Mouse (Mus musculus) MEL-GATA-1-ER (cell line): ENCODE results near the gene Camta1.

Experiments
- DNase-seq: peaks from one replicate; pipeline ENCODE4 v3.0.0-alpha.2; 2012; ENCODE audit warnings: low read depth; ENCODE audit errors: extremely low read depth

The Camta1 gene

DNA sequence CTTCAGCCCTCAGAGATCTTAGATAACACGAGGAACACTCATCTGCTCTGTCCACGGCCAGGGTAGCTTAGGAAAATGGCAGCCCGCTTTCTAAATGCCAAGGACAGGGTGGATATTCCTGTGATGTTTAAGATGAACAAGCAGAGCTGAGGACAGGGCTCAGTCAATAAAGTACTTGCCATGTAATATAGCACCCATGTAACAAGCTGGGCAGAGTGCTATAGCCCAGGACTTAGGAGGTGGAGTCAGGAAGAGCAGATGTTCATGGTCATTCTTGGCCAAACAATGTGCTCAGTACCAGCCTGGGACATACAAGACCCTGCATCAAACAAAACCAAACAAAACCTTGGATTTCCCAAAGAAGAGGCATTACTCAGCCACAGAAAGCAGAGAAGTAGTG lies 407.6 kb downstream of the Camta1 start:
- DNase-seq: no peak

DNA sequence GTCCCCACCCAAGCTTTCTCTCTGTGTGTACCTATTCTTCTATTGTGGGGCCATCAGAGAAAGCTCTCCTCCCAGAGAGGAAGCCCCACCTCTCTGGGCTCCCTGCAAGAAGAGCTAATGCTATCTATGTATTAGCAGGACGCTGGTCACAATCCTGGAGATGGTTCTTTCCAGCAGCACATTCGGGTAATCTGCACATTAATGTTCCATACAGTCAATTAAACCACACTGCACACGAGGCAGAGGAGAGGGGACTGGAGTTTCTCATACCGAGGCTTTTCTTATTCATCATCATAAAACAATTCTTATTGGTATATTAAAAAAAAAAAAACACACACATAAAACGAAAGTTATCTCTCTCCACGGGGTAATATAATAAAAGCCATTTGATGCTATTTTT lies 409.8 kb downstream of the Camta1 start:
- no peak for DNase-seq

DNA sequence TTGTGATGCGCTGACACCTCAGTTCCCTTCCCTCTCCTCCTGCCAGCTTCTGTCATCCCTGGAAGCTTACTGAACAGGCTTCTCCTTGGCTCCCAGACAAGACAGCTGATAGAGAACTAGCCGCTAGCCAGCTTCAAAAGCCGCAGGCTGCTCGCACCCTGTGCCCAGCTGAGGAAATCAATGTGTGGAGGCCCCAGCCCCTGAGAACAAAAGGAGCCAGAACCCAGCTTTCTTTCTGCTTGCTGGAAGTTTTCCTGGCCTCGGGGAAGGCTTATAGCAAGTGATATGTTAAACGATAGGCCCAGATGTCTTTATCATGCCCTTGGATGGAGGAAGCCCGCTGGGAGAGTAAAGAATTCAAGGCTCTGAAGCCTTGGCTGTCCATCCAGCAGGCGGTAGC lies 411.7 kb downstream of the Camta1 start:
- DNase-seq: no peak

DNA sequence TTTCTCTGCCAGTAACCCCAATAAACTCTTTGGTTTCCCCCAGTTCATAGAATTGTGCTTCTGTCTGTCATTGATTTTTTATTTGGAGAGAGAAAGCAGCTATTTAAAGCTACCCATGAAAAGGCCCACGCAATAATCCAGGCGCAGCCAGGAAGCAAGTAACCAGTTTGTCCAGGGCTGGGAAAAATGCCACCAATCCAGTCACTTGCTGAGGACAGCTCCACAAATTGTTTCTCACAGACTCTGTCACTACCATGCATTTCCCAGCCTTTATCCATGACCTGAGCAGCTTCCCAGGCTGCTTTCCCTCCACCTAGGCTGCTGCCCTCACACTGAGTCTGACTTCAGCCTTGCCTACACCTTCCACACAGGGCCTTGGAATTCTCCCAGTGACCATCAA lies 413.3 kb downstream of the Camta1 start:
- DNase-seq: no peak

DNA sequence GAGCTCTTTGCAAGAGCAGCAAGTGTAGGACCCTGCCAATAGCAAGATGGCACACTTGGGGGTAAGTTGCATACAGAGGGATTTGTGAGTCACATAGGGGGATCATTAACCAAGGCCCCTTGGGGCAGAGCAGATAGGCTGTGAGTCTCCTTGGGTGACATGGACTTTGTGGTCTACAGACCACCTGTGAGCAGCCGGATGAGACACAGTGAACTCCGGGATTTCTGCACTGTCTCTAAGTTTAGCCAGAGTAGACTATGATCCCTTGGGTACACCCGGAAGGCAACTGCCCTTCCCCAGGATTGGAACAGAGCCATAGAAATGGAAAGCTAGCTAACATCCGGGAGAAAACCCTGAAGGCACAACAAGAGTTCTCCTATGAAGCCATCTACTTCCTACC lies 417.0 kb downstream of the Camta1 start:
- no peak for DNase-seq

DNA sequence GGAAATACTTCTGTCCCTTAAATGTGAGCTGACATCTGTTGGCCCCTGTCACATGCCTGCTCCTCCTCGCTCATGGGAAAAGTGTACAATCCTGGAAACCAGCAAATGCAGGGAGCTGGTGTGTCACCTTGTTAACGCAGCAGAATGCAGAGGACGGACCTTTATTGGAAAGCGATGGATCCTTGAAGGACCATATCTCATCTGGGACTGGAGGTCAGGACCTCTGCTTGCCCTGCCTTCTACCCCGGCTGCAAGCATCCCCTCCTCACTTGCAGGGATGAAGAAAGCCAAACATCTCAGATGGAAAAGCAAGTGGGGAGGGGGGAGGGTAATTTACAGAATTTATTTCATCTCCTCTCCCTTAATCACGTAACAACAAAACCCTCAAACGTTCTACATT lies 423.1 kb downstream of the Camta1 start:
- DNase-seq: no peak

DNA sequence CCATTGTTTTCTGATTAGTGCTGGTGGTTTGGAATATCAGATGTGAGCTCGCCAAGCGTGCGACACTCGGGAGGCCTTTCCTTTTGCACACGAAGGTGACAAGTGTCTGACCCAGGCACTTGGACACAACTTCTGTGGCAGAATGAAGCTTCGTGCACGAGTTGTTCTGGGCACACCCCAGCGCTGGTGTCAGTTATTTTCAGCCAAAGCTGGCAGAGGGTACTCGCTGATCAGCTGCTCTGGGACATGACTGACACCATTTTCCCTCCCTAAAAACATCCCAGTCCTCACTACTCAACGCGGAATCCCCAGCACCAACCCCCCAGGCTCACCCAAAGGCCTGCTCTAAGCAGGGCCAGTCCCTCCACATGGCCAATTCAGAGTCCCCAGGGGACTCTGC lies 423.8 kb downstream of the Camta1 start:
- no peak for DNase-seq

DNA sequence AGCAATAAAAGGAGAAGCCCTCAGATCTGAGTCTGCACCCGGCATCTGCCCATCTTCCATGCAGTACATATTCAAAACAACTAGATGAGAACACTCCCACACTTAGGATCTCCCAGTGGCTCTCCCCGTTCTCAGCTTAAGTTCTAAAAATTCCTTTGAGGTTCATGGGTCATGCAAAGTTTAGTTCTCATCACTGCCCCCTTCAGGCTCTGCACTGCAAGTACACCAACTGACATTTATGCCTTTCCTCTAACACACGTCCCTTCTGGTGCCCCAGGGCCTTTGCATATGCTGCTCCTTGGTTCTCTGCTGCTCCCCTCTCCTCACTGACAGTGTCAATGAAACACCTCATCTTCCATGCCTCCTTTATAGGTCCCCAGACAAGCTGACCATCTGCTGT lies 436.5 kb downstream of the Camta1 start:
- no peak for DNase-seq

DNA sequence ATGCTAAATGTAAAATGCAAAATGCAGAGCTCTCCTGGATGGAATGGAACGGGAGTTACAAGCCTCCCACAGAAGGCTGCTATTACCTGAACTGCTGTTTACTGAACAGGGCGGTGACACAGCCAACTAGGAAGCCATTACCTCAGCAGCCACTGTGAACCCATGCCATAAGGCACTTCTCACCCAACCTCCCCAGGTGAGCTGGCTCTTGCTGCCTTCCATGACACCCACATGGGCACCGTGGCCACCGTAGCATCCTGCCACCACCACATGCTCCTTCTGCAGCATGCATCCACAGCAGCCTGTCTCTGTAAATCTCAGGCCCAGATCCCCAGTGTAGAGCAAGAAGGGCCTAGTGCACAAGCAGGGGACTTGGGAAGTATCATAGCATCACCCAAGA lies 438.8 kb downstream of the Camta1 start:
- no peak for DNase-seq

DNA sequence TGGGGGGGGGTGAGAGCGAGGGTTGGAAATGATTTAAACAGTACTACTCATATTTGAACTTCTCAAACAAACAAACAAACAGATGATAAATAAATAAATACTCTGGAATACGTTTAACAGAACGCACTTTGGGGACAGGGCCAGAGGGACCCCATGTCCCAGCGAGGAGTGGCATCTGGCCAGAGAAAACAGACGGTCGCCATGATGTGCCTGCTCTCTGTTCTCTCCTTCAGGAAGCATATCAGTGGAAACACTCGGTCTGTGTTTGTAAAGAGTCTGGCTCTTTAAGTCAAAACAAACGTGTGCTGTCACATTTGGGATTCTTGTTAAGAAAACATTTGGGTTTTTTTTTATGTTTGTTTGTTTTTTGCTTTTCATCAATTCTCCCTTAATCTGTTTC lies 439.3 kb downstream of the Camta1 start:
- DNase-seq: no peak

DNA sequence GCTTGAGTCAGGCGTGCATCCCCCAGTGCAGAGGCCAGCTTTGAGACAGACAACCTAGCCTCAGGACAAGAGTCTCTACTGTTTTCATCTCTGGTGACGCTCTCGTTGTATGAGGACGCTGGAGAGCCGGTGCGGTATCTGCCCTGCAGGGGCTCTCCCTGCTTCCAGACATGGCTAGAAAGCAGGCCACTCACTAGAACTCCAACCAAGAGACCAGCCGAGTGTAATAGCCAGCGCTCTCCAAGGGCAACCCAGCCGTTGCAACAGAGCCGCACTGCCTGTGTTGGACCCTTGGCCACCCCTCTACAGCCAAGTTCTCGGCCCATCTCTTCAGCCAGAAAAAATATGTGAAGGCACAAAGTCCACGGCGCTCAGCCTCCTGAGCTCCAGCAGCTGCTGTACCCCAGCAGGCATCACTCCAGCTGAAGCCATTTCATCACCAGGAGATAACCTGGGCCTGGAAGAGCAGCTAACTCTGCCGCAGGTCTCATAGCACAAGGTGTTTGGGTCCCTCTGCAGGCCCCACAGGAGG lies 443.3 kb downstream of the Camta1 start:
- no peak for DNase-seq

DNA sequence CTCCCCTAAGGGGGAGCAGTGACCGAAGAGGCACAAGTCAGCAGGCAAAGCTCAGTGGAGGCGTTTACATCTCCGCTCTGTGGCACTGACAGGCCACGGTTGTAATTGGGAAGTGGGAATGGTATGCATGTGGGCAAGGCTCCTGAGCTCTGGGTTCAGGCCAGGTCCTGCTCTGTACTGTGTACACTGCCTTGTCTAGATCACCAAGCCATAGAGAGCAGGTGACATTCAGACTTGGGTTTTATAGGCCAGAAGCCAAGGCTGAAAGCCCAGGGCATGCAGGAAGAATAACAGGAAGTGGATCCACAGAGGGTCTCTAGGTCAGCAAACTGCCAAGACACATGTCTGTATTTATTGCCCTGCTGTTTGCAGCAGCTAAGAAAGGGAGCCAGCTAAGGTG lies 445.9 kb downstream of the Camta1 start:
- DNase-seq: no peak

DNA sequence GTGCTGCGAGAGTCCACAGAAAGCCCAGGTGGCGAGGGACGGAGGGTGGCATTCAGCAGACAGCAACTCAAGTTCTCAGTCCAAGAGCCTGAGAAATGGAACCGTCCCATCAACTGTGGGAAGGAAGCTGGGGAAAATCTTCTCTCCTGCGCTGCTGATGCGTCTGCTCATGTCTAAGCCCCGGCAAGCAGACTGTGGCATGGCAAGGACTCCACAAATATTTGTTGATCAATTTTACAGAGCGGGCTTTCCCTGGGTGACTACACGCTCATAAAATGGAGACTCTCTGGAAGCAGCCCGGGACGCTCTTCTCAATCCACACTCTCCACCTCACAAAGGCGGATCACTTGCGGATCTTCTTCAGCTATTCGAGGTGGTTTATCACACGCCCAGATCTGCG lies 446.3 kb downstream of the Camta1 start:
- DNase-seq: no peak

DNA sequence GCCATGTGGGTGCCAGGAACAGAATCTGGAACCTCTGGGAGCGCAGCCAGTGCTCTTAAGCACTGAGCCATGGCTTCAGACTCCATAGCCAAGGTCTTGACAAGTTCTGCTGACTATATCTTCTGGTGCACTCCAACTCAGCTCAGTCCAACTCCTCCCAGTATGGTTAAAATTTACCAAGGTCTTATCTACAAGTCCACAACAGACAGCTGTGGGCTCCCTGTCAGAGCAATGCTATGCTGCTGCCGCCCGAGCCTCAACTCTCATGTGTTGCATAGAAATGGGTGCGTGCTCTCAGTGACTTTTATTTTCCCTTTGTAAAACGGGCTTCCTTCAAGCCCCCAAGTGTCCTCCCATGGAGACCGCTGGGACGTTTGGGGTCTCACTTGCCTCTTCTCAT lies 446.7 kb downstream of the Camta1 start:
- DNase-seq: no peak

DNA sequence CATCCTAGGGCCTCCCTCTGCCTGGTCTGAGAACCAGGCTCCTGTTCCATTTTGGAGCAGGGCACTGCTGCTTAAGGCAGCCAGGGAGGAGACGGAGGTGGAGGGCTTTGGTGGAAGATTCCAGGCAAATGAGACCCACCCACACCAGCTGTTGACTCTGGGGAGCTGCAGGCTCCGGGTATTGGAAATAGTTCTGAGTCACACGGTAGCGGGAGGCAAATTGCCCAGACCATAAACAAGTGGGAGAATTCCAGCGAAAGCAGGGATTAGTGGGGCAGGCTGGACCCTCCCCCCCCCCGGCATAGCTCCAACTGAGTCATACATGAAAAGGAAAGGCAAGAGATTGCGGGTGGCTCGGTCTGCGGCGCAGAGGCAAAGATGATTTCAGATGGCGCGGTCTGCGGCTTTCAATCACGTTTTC lies 450.0 kb downstream of the Camta1 start:
- DNase-seq: no peak

DNA sequence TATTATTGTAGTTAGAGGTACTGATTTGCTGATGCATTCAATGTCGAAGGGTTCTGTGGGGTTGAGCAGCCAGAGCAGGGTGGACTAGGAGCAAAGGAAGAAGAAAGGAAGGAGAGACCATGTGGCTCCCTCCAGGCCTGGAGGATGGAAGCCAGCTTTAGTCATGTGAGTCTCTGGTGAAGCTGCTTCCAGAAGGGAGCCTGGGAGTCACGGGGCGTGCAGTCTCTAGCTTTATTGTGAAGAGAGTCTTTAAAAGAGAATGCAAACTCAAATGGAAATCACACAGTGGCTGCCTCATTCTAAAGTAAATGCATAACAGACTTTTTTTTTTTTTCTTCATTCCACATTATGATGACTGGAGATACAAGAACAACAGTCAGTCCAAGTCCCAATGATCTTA lies 450.7 kb downstream of the Camta1 start:
- no peak for DNase-seq

DNA sequence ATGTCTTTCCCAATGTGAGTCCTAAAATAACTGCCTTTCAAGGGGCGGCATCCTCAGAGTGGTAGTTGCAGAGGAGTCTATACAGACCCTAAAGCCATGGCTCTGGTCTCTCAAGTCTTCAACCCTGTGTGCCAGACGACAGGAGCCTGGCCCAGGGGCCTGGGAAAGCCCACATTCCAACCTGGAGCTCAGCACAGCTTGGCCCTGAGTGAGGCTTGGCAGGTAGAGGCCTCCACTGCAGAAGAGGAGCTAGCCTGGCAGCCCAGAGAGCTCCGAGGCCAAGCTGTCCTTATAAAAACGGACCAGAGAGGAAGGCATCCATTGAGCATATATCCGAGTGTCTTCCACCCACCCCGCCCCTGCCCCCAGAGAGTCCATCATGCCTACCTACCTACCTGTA lies 452.4 kb downstream of the Camta1 start:
- DNase-seq: no peak

DNA sequence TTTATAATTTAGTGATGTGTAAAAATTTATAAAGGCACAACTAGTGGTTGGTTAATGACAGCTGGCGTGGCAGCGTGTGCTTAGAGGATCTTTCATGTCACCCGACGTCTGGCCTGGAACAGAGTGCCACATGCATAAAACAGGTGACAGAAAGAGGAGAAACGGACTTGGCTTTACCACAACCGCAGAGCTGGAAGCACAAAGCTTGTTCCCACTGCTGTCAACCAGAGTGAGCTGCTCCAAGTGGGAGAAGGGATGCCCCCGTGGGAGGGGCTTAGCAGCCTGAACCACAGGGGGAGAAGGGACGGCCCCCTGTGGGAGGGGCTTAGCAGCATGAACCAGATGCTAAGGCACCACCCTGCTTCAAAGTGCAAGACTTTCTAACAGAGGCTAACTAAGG lies 452.9 kb downstream of the Camta1 start:
- no peak for DNase-seq

DNA sequence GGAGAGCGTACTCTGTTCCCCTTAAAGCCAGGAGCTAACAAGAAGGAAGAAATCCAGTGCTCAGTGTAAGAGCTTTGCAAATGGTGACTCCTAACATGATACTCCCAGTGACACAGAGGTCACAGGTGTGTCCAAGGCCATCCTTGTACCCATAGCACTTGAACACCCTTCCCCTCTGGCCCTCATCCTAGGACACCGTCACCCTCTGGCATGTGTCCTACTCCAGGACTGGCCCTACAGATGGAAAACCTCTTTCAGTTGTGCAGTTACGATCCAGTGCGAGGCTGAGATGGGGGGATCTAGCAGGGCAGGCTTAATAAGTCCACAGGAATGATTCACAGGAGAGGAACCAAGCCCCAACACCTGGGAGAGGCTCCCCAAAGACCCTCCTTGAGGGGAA lies 453.4 kb downstream of the Camta1 start:
- no peak for DNase-seq

DNA sequence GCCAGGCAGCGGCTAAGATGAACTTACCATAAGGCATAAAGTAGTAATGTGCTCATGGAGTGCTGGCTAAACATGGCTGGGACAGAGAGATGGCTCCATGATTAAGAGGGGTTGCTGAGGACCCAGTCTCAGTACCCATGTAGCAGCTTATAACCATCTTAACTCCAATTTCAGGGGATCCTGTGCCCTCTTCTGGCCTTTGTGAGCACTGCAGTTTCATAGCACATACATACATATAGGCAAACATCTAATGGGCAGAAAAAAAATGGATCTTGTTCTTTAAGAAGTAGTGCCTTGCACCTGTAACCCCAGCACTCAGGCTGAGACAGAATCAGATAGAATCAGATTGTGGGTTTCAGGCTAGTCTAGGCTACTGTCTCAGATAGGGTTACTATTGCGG lies 454.5 kb downstream of the Camta1 start:
- DNase-seq: no peak

DNA sequence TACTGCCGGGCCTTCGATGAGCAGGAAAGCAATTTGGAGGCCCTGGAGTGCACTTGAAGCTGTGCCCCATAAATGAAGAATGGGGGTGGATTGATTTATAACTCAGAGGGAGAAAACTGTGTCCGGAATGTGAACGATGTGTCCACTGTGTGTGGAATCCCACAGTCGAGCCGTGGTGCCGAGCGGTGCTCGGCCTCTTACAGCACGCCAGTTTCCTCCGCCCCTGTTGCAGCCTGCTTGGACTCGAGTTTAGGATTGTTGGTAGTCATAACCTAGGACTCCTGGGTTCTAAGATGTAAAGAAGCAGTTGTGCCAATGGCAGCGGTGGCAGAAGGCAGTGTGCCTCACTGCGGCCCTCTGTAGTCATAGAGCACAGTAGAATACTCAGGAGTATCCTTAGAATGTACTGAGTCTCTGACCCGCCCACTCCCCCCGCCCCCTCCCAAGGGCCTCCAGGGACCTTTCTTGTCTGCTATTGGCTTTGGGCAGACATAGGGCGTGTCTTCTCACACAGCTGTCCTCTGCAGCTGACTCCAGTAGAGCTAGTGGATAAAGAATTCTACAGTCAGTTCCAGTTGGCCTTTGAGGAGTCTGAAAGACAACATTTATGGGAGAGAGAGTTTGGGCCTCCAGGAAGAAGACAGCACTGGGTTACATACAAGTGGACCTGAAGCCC lies 457.0 kb downstream of the Camta1 start:
- no peak for DNase-seq

DNA sequence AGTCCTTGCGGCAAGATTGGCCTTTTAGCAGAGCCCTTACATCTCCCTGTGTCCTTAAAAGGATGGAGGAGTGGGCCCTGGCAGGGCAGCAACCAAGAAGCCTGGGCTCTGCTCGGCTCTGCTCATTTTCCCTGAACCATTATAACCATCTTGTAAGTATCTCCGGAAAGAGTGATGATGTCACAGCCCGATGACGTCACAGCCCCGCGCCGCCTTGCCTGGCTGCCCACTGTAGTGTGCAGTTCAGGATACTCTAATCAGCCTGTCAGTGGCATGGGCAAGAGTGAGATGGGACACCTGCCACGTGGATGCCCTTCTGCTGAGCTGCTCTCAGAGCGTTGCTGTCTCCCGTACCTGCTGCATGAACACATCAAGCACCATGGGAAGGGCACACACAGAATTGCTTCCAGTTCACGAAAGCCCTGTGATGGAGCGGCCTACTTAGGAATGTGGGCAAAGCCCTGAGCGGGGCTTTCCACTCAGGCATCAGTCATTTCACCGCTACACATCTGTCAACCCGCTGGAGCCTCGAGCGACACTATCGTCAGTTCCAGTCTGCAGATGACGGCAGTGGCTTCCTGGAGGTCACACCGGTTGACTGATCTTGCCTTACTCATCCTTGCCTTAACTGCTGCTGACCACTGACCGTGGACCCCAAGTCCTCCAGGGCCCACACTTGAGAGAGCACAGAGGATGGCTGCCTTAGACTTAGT lies 459.8 kb downstream of the Camta1 start:
- DNase-seq: no peak

DNA sequence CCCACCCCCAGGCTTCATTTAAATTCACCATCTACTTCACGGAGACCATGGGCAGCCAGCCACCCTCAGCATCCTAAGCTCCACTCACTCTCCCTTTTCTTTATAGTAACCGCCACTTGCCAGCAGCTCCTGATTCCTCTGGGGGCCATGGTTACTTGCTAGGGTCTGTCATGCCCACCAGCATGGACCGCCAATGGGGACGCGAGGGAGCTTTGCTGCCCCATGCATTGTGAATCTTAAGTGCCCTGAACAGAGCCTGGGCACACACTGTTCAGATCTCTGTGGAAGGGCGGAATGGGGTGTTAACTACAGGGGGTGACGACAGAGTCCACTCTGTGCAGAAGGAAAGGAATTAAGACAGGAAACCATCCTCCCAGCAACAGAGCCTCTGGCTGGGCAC lies 465.1 kb downstream of the Camta1 start:
- no peak for DNase-seq
